8 mouse cellular contexts compared by ENCODE assay signal in genomic region chr2:118976941-118977340, GRCm38 (mm10). TPM values are rescaled to one million over a fixed set of nuclear protein-coding genes. Genes with fewer than 3 reads are reported as not detected.
DNase-seq lines count a peak whose midpoint lies in the region; ATAC-seq lines count a peak whose summit lies in the region.

No protein-coding gene starts in this region.

- H3K4me3 ChIP-seq in heart, embryonic 12.5 days: peak overlapping the region; percentile 57
- H3K4me3 ChIP-seq in hindbrain, embryonic 14.5 days (replicated peaks; ENCODE audit: low read length): peak overlapping the region; percentile 60
- H3K4me3 ChIP-seq in midbrain, embryonic 14.5 days (replicated peaks; ENCODE audit: low read depth, low read length): peak overlapping the region; percentile 57

- intact Hi-C loops in heart, postnatal 14 days (cut with DNase I): loop anchor here (10.0 kb wide), 2 partner anchors 212 to 342 kb away; partner anchors contain the start of gene Ccdc9b
- intact Hi-C loops in gastrocnemius, postnatal 14 days (cut with DNase I; ENCODE audit: low total_unique reads): no loop called here

- H3K36me3 ChIP-seq in heart, embryonic 12.5 days: no peaks in the 10 kb centered on the region
- no peaks in the 10 kb centered on the region for H3K36me3 ChIP-seq in hindbrain, embryonic 14.5 days (replicated peaks; ENCODE audit: control insufficient read depth, insufficient read depth)
- no peaks in the 10 kb centered on the region for H3K36me3 ChIP-seq in midbrain, embryonic 14.5 days (ENCODE audit: control insufficient read depth, insufficient read depth, low read length)

- no peak overlapping the region for H3K27ac ChIP-seq in heart, embryonic 12.5 days (ENCODE audit: poor library complexity, severe bottlenecking)
- H3K27ac ChIP-seq in hindbrain, embryonic 14.5 days: no peak overlapping the region
- no peak overlapping the region for H3K27ac ChIP-seq in midbrain, embryonic 14.5 days (replicated peaks; ENCODE audit: low read depth, low read length)

- peaks cover 14% of the 10 kb centered on the region; the same call in 1 of the 2 replicates for H3K4me1 ChIP-seq in heart, embryonic 12.5 days (replicated peaks)
- peaks cover 14% of the 10 kb centered on the region for H3K4me1 ChIP-seq in hindbrain, embryonic 14.5 days (replicated peaks; ENCODE audit: control insufficient read depth, insufficient read depth, low read length)
- peaks cover 6% of the 10 kb centered on the region for H3K4me1 ChIP-seq in midbrain, embryonic 14.5 days (ENCODE audit: control insufficient read depth, insufficient read depth, low read length)

- no peak for ATAC-seq in heart, embryonic 12.5 days (ENCODE audit: insufficient number of reproducible peaks, low FRiP score)
- no peak for ATAC-seq in hindbrain, embryonic 14.5 days (ENCODE audit: low FRiP score)
- no peak for ATAC-seq in midbrain, embryonic 14.5 days (ENCODE audit: low FRiP score, low TSS enrichment)

- peak overlapping the region; percentile 73; the same call in 1 of the 2 replicates for H3K9ac ChIP-seq in heart, embryonic 12.5 days
- peak overlapping the region; percentile 73 for H3K9ac ChIP-seq in hindbrain, embryonic 14.5 days
- H3K9ac ChIP-seq in midbrain, embryonic 14.5 days (replicated peaks; ENCODE audit: low read length): peak overlapping the region; percentile 73; the same call in 1 of the 2 replicates

- H3K4me2 ChIP-seq in heart, embryonic 12.5 days: peak overlapping the region; percentile 76
- peak overlapping the region; percentile 96 for H3K4me2 ChIP-seq in hindbrain, embryonic 14.5 days (replicated peaks)
- peak overlapping the region; percentile 87 for H3K4me2 ChIP-seq in midbrain, embryonic 14.5 days (ENCODE audit: low read length)

- peaks cover 35% of the 10 kb centered on the region for H3K27me3 ChIP-seq in heart, embryonic 12.5 days (replicated peaks)
- peaks cover 38% of the 10 kb centered on the region for H3K27me3 ChIP-seq in hindbrain, embryonic 14.5 days (ENCODE audit: control insufficient read depth, insufficient read depth, low read length)
- peaks cover 42% of the 10 kb centered on the region for H3K27me3 ChIP-seq in midbrain, embryonic 14.5 days (ENCODE audit: control insufficient read depth, insufficient read depth, low read length)

- WGBS in heart, embryonic 12.5 days: 12% methylated on average over 5 of the region's 5 CpGs
- WGBS in hindbrain, embryonic 14.5 days: 17% methylated on average over 5 of the region's 5 CpGs
- 18% methylated on average over 5 of the region's 5 CpGs for WGBS in midbrain, embryonic 14.5 days

- H3K9me3 ChIP-seq in heart, embryonic 12.5 days (replicated peaks): no peaks in the 10 kb centered on the region
- H3K9me3 ChIP-seq in hindbrain, embryonic 14.5 days (ENCODE audit: control insufficient read depth, low read length): no peaks in the 10 kb centered on the region
- no peaks in the 10 kb centered on the region for H3K9me3 ChIP-seq in midbrain, embryonic 14.5 days (ENCODE audit: control insufficient read depth, low read length)

- no peak for DNase-seq in heart, postnatal 14 days
- DNase-seq in MEL-GATA-1-ER (ENCODE audit: extremely low read depth, low read depth): peak; percentile 14
- no peak for DNase-seq in hindbrain, embryonic 14.5 days (ENCODE audit: low spot score)
- no peak for DNase-seq in midbrain, embryonic 14.5 days
- DNase-seq in ovary, postnatal 36 days (ENCODE audit: low spot score): no peak
- DNase-seq in gastrocnemius, postnatal 14 days: no peak
- DNase-seq in yolk sac, embryonic 10.5 days (ENCODE audit: low spot score): no peak

RNA-seq across cellular contexts. Expression of gene Chst14, which starts 50.6 kb away (rescaled TPM):
- polyA plus RNA-seq in heart, embryonic 12.5 days (2016; fragmentation: Nextera tagmentation; extraction: Ambion mirVana): 23.9 and 25.4 TPM in 2 replicates
- total RNA-seq in heart, postnatal 14 days (2021): 10 to 100 TPM; 10.2 to 11.3 TPM
- polyA plus RNA-seq in hindbrain, embryonic 14.5 days (2014; fragmentation: Nextera tagmentation; extraction: Ambion mirVana): 7.7 and 8.7 TPM in 2 replicates
- 3.0 and 7.1 TPM in 2 replicates for polyA plus RNA-seq in midbrain, embryonic 14.5 days (2014; fragmentation: Nextera tagmentation; extraction: Ambion mirVana)
- 1 to 10 TPM; 5.8 to 6.2 TPM for total RNA-seq in gastrocnemius, postnatal 14 days (2021)

RNA-seq across cellular contexts. Expression of gene Ccdc32, which starts 52.3 kb away (rescaled TPM):
- polyA plus RNA-seq in heart, embryonic 12.5 days (2016; fragmentation: Nextera tagmentation; extraction: Ambion mirVana): 16.3 and 18.3 TPM in 2 replicates
- total RNA-seq in heart, postnatal 14 days (2021): 10 to 100 TPM; 12.8 TPM
- 36.0 and 36.5 TPM in 2 replicates for polyA plus RNA-seq in hindbrain, embryonic 14.5 days (2014; fragmentation: Nextera tagmentation; extraction: Ambion mirVana)
- polyA plus RNA-seq in midbrain, embryonic 14.5 days (2014; fragmentation: Nextera tagmentation; extraction: Ambion mirVana): 37.0 and 40.6 TPM in 2 replicates
- total RNA-seq in gastrocnemius, postnatal 14 days (2021): 1 to 10 TPM; 5.6 to 6.2 TPM

RNA-seq across cellular contexts. Expression of gene Rpusd2, which starts 57.6 kb away (rescaled TPM):
- 4.5 and 5.0 TPM in 2 replicates for polyA plus RNA-seq in heart, embryonic 12.5 days (2016; fragmentation: Nextera tagmentation; extraction: Ambion mirVana)
- 1 to 10 TPM; 4.1 to 4.3 TPM for total RNA-seq in heart, postnatal 14 days (2021)
- 3.6 and 3.9 TPM in 2 replicates for polyA plus RNA-seq in hindbrain, embryonic 14.5 days (2014; fragmentation: Nextera tagmentation; extraction: Ambion mirVana)
- 4.5 and 5.0 TPM in 2 replicates for polyA plus RNA-seq in midbrain, embryonic 14.5 days (2014; fragmentation: Nextera tagmentation; extraction: Ambion mirVana)
- 1 to 10 TPM; 2.7 to 3.5 TPM for total RNA-seq in gastrocnemius, postnatal 14 days (2021)
